Mouse (Mus musculus) gastrocnemius, adult 18-20 months (tissue): ENCODE data around the gene Psmb5. TPM values are rescaled to one million over a fixed set of nuclear protein-coding genes. Genes with fewer than 3 reads are reported as not detected.
A peak's percentile ranks its signal among the peaks of the same experiment; 100 is the strongest.

Experiments used
- DNase-seq: peaks from one replicate; pipeline ENCODE4 v3.0.0; 2021; ENCODE audit warnings: low spot score
- total RNA-seq, 2 experiments: library from RNA; stranded (reverse); gene quantifications; 2 replicates each; pipeline ENCODE4 v1.2.3; 2021

Psmb5 gene
- total RNA-seq, 2 experiments from 2014 or later = 162 to 169 TPM

DNA sequence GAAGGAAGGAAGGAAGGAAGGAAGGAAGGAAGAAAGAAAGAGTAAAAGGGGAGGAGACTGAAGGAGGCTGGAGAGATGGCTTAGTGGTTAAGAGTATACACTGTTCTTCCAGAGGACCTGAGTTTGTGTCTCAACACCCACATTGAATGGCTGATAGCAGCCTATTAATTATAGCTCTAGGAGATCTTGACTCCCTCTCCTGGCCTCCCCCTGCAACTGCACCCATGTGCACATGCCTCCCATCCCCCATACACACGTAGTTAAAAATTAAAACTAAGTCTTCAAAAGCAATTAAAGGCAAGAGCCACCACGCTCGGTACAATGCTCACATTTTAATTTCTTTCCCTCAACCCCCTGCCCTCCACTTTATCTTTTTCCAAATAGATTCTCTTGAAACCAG, 23.8 kb downstream of the Psmb5 start:
- no peak for DNase-seq

GRCm38 (mm10) chr14:54592319-54592934, 25.4 kb downstream of the Psmb5 start:
- DNase-seq = no peak

GRCm38 (mm10) chr14:54591056-54591455, 26.8 kb downstream of the Psmb5 start:
- DNase-seq = no peak

- DNase-seq = peak; percentile 71
Observed at GRCm38 (mm10) chr14:54583681-54584338, 34.0 kb downstream of the Psmb5 start.

DNA sequence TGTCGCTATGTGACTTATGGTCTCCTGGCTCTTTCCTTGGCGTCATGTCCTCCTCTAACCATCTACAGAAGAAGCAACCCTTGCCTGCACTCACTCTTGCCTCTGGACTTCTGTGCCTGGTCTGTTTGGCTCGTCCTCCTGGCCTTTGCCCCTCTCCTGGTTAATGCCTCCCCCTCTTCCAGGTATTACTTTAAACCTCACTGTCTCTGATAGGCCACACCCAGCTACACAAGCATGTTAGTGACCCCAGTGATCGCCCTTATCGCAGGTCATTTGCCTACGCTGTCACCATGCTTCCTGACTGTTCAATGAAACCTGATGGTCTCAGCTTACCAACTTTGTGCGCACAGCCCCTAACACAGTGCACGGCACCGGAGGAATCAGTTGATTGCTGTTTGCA, 35.3 kb downstream of the Psmb5 start:
- no peak for DNase-seq

- DNase-seq = no peak
Observed at GRCm38 (mm10) chr14:54579638-54580037, 38.2 kb downstream of the Psmb5 start.

DNA sequence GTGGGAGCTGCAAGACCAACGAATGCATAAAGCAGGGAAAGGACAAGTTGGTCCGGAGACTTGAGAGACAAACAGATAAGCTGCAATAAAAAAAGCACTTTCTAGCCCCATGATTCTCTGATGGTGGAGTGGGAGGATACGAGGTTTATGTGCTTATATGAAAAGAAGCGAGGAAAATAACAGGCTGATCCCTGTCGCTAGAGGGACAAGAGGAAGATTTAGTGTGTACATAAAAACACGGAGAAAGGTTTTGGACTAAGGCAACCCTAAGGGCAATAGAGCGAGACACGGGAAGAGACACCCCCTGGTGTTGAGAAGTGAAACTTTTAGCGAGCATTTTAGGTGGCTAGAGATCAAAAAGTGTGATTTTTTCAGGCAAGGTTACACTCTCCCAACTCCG, 39.8 kb downstream of the Psmb5 start:
- peak; percentile 51 for DNase-seq

GRCm38 (mm10) chr14:54577089-54577982, 40.5 kb downstream of the Psmb5 start, which contains the start of gene Ajuba:
Ajuba (minus strand) TSS chr14:54577558.
- peak; percentile 85 for DNase-seq

- DNase-seq = no peak
Observed at GRCm38 (mm10) chr14:54576241-54577088, 41.4 kb downstream of the Psmb5 start.

- no peak for DNase-seq
Observed at GRCm38 (mm10) chr14:54575631-54576030, 42.2 kb downstream of the Psmb5 start.

GRCm38 (mm10) chr14:54575031-54575430, 42.8 kb downstream of the Psmb5 start:
- no peak for DNase-seq

DNA sequence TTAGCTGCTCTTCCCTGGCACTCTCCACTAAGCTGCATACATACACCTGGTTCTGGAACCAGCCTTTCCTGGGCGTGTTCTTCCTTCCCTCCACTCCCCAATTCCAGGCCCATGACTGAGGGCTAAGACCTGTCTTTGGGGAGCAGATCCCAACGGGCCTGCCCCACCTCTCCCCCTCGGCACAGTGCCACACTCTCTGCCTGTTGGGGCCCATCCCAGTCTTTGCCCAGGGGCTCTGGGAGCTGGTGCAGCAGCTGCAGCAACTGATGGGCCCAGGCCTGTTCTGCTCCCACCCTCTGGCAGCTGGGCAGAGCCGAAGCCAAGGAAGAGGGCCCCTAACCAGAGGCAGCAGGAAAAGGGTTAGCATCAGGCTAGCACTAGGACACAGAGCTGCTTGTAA, 43.6 kb downstream of the Psmb5 start:
- DNase-seq = no peak

GRCm38 (mm10) chr14:54572790-54573736, 44.8 kb downstream of the Psmb5 start:
- no peak for DNase-seq

DNA sequence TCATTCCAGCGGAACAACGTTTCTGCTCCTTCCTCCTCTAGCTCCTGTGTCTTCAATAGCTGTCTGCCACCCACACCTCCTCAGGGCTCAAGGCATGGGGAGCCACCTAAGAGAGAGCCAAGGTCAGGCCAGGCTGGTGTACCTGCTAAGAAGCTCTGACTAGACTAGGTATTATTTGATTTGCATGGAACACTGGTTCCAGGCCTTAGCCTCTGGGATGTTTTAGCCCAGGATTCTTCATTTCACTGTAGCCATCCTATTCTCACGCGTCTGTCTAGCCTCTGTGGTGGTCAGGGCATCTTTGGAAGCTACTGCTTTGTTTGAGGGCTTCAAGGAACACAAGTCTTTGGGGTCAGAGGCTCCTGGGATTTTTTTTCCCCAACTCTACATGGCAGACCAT, 45.7 kb downstream of the Psmb5 start:
- DNase-seq = no peak

- no peak for DNase-seq
Observed at GRCm38 (mm10) chr14:54569451-54570392, 48.1 kb downstream of the Psmb5 start.

GRCm38 (mm10) chr14:54568694-54569414, 49.0 kb downstream of the Psmb5 start:
- peak; percentile 78 for DNase-seq
